Mouse (Mus musculus) embryo, embryonic 10 days (tissue): Measurements from ENCODE around the gene Chchd3.

Source experiments
- DNase-seq: peaks from one replicate; pipeline ENCODE4 v3.0.0-alpha.2; 2015; ENCODE audit warnings: low spot score

The Chchd3 gene

GRCm38 (mm10) chr6:32797525-32797924, 262.5 kb downstream of the Chchd3 start:
- no peak for DNase-seq

GRCm38 (mm10) chr6:32795653-32796500, 264.2 kb downstream of the Chchd3 start:
- DNase-seq = no peak

- DNase-seq = no peak
Observed at GRCm38 (mm10) chr6:32793575-32793974, 266.5 kb downstream of the Chchd3 start.

- no peak for DNase-seq
Observed at GRCm38 (mm10) chr6:32793163-32793562, 266.9 kb downstream of the Chchd3 start.

GRCm38 (mm10) chr6:32790487-32790886, 269.6 kb downstream of the Chchd3 start:
- DNase-seq = no peak

- DNase-seq = peak; percentile 48
Observed at GRCm38 (mm10) chr6:32787399-32787798, 272.7 kb downstream of the Chchd3 start.

GRCm38 (mm10) chr6:32786196-32786595, 273.9 kb downstream of the Chchd3 start:
- no peak for DNase-seq

- DNase-seq = no peak
Observed at GRCm38 (mm10) chr6:32783102-32783501, 277.0 kb downstream of the Chchd3 start.

- no peak for DNase-seq
Observed at GRCm38 (mm10) chr6:32780602-32781001, 279.5 kb downstream of the Chchd3 start.

- DNase-seq = no peak
Observed at GRCm38 (mm10) chr6:32776384-32776783, 283.7 kb downstream of the Chchd3 start.

- no peak for DNase-seq
Observed at GRCm38 (mm10) chr6:32754524-32754923, 305.5 kb downstream of the Chchd3 start.

GRCm38 (mm10) chr6:32749821-32750220, 310.2 kb downstream of the Chchd3 start:
- DNase-seq = no peak

GRCm38 (mm10) chr6:32748777-32749176, 311.3 kb downstream of the Chchd3 start:
- no peak for DNase-seq

- no peak for DNase-seq
Observed at GRCm38 (mm10) chr6:32747333-32747732, 312.7 kb downstream of the Chchd3 start.
